Mouse (Mus musculus) ovary, postnatal 10 days (tissue): ENCODE results near the gene Krt33b.

Experiments
- DNase-seq: peaks from one replicate; pipeline ENCODE4 v3.0.0; 2022; ENCODE audit warnings: low spot score

The Krt33b gene

GRCm38 (mm10) chr11:99993620-99994383, 35.9 kb downstream of the Krt33b start, which contains the start of gene Krtap17-1:
TSS of gene Krtap17-1 (minus strand) at chr11:99993994.
- DNase-seq, result no peak

- DNase-seq, result no peak
Observed at GRCm38 (mm10) chr11:99990571-99990970, 39.1 kb downstream of the Krt33b start.

- no peak for DNase-seq
Observed at GRCm38 (mm10) chr11:99989881-99990405, 39.7 kb downstream of the Krt33b start.

- DNase-seq, result no peak
Observed at GRCm38 (mm10) chr11:99988530-99988929, 41.1 kb downstream of the Krt33b start.

GRCm38 (mm10) chr11:99986180-99986647, 43.5 kb downstream of the Krt33b start, which contains the start of gene Krtap16-1:
TSS of gene Krtap16-1 (minus strand) at chr11:99986597.
- DNase-seq, result no peak

- no peak for DNase-seq
Observed at GRCm38 (mm10) chr11:99985291-99986092, 44.2 kb downstream of the Krt33b start.

- no peak for DNase-seq
Observed at GRCm38 (mm10) chr11:99983442-99983841, 46.2 kb downstream of the Krt33b start.

GRCm38 (mm10) chr11:99982731-99983130, 46.9 kb downstream of the Krt33b start:
- DNase-seq, result no peak

- no peak for DNase-seq
Observed at GRCm38 (mm10) chr11:99978953-99979352, 50.7 kb downstream of the Krt33b start, which contains the start of gene Krtap29-1. TSS of gene Krtap29-1 (minus strand) at chr11:99979053.
